Mouse (Mus musculus) MEL-GATA-1-ER (cell line): ENCODE data around the gene Gjd3.

Source experiments
- DNase-seq: peaks from one replicate; pipeline ENCODE4 v3.0.0-alpha.2; 2012; ENCODE audit warnings: low read depth; ENCODE audit errors: extremely low read depth

The Gjd3 gene

DNA sequence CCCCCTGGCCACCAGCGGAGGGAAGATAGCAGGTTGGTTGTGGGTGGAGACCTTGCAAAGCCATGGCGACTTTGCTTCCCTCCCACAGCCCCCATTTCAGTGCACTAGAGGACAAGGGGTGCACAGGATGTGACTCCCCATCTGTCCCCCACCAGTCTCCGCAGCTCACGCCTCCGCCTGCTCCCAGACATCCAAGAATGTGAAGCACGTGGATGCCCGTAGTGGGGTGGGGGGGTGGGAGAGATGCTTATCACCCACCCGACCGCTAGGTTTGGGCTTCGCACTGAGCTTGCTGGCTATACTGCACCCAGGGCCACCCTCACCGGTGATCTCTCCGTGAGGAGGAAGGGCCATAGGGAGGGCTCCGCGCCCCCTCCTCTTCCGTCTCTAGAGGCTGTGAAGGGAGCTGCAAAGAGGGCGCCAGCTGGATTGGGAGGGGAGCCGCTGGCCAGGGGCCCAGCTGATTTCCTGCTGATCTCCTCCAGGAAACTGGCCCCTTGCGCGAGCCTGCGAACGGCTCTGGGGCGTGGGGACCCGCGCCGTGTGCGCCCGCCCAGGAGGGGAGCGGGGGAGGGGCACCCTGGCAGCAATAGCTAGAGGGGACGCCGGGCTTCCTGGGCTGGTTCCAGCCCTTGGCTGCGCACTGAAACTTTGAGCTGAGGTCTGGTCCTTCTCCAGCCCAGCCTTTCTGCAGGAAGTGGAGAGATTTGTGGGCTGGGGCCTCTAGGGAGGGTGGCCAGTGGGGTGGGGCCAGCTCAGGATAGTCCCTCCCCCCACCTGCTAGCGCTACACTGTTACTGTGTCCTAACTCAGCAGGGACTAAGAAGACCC, 19.4 kb downstream of the Gjd3 start:
- DNase-seq: no peak

DNA sequence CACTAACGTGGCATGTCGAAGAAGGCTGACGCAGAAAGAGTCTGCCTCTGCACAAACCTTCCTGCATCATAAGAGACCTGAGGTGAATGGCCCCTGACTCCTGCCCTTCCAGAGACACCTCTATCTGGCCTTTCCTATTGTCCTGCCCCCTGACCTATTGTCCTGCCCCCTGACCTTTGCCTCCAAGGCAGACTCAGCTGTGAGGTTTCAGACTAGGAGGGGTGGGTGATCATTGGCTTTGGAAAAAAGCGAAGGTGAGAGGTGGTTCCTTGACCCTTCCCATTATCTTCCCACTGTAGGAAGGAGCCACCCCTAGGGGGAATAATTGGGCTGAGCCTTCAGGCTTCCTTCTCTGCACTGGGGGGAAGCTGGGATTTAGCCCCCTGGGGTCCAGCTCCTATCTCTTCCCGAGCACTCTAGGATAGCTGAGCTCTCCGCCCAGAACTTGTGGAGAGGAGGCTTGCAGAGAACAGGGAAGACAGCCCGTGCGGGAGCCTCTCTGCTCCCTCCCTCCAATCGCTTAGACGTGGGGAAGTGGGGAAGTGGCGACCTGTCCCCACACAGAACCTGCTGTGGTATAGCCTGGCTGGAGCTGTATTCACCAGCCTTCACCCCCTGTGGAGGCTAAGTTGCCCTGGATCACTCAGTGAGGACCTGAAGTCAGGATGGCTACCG, 20.3 kb downstream of the Gjd3 start:
- DNase-seq: no peak

DNA sequence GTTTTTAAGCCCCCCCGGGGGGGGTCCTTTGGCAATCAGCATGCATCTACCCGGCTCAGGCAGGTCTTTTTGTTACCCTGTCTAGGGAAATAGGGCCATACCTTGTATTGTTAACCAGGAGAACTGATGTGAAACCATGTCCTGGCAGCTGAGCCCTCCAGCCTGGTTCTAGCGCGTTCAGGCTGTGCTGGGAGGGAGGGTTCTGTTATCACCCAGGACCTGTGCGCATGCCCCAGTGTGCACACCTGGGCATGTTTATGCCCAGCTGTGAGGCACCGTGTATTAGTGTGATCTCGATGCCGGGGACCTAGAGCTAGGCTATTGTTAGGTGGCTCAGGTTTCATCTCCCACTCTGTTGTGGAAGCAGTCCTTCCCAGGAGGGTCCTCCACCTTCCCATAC, 21.1 kb downstream of the Gjd3 start:
- DNase-seq: no peak

DNA sequence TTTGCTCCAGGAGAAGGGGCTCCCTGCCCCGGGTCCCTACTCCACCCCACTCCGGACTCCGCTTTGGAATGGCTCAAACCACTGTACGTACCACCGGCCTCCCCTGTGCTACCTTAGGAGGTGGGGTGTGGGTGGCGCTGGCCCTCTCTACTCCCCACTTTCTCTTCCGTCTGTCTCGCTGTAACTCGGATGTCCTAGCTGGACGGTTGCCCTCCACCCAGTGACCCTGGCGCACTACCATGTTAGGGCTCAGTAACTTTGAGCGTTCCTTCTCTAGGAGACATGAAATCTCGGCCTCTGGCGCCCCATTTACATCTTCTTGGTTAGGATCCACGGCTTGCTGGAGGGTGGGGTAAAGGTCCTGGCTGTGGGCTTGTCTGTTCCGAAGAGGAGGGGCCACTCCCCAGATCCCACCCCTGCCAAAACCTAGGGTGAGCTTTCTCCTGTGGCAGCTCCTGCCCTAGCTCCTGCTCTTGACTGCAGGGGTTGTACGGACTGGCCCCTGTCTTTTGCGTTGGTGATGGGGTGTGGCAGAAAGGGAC, 21.7 kb downstream of the Gjd3 start:
- DNase-seq: no peak

DNA sequence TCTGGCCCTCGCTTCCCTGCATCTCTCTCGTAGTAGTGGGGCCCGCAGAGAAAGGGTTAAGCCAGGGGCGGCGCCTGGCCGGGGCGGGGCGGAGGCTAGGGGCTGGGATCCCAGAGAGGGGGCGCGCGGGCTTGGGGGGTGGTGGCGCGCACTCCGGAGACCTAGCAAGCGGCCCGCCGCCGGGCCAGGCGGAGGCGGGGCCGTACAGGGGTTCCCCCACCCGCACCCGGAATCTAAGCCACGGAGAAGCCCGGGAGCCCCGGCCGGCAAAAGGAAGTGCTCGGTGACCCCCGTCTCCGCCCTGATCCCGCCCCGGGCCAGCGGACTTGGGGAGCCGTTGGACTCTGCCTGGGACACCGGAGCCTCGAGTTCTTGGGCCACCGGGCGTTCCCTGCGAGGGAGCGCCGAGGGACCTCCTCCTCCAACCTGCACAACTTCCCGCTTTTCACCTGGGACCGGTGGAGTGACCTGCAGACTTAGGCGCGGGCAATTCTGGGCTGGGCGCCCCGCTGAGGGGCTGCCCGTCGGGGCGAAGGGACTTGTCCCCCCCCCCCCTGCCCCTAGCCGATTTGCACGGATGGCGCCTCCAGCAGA, 22.4 kb downstream of the Gjd3 start:
- no peak for DNase-seq

DNA sequence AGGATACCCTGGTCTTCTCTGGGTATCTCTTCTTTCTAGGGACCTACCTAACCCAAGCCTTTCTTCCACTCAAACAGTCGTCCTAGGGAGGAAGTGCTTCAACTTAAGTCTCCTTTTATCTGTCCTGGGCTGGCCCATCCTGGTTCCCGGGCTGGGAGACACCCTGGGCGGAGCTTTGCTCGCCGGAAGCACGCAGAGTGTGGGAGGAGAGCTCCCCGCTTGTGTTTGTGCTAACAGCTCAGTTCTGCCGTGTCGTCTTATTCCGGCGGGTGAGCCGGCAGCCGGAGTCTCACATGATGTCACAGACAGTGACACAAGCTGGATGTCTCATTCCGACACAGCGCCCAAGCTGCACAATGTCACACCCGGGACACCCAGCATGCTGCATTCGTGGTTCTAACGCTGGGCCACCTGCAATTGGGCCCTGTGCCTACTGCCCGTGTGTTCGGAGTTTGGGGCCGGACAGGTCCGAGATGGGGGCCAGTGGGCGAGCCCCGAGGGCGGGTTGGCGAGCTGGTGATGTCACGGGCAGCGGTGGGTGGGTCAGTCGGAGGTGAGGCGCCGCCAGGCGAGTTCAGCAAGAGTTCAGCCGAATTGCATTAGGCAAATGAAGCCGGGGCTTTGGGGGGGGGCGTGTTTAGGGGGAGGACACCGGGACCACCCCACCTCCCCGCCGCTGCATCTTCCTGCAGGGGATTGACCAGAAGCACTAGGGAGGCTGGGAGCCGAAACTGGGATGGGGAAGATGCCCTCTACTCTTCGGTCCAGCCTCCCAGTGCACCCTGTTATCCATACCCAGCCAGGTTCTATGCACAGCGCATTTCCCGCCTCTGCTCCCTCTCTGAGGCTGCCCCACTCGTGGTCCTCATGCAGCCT, 23.1 kb downstream of the Gjd3 start:
- DNase-seq: peak; percentile 80

DNA sequence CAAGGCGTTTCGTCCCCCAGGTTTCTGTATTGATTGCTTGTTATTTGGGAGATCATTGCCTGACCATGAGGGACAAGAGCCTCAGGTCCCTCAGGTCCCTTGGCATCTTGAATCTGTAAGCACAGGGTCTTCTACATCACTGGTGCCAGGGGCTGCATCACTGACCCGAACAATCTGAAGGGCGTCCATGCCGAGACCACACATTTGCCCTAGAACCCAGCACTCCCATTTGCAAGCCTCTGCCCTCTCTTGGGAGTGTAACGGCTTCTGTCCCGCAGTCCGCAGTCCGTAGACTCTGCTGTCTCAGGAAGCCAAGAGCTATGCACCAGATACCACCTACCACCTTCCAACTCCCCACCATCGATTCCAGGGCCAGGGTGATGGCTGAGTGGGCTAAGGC, 26.5 kb downstream of the Gjd3 start:
- DNase-seq: no peak

DNA sequence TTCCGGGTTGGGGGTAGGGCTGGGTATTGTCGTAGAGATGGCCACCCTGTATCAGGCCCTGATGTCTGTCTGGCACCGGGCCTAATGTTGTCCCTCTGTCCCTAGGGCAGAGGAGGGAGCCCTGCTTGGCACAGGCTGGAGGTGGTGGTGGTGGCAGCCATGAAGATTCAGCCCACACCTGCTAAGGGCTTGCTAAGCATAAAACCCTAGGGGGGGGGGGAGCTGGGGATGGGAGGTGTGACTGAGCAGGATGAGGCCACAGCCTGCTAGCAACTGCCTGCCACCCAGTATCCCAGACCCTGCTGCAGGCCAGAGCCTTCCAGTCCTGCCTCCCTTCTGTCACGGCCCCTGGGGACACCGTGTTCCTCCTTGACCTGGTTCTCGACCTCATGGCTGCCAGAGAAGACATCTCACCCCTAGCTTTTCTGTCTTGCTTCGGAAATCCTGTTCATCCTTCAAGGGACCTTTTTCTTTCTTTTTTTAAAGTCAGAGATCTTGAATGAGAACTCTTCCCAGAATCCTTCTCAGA, 27.0 kb downstream of the Gjd3 start:
- DNase-seq: no peak

DNA sequence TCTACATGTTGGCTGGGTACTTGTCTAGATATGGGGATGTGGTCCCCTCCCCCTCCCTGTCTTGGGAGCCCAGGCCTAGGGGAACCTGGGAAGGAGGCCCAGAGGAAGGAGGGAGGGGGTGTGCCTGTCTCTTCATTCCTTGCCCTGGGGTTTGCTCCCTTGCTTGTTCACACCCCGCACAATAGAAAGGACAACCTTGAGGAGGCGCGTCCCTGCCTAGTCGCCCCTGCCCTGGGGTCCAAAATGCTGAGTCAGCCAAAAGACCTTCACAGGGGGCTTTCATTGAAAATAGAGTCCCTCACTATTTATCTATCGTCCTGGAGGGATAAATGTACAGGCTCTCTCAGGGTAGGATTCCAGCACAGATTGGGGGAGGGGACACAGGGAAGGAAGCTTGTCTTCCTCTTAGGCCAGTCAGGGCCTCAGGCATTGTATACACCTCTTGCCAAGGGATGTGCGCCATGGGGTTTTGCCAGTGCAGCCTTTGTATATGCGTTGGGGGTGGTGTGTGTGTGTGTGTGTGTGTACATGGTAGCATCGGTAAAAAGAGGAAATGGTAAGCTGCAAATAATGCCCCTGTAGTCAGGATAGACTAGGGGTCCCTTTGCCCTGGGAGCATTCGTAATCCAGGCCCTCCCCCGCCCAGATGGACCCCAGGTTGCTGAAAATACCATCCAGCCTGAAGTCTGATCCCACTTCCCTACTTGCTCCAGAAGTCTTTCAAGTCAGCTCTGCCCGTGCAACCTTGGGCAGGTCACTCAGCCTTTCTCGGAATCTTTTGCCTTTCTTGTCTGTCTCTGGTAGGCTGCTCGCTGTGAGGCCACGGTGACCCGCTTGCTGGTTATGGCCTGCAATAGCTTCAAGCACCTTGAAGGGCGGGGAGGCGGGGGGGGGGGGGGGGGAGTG, 27.8 kb downstream of the Gjd3 start:
- DNase-seq: no peak

DNA sequence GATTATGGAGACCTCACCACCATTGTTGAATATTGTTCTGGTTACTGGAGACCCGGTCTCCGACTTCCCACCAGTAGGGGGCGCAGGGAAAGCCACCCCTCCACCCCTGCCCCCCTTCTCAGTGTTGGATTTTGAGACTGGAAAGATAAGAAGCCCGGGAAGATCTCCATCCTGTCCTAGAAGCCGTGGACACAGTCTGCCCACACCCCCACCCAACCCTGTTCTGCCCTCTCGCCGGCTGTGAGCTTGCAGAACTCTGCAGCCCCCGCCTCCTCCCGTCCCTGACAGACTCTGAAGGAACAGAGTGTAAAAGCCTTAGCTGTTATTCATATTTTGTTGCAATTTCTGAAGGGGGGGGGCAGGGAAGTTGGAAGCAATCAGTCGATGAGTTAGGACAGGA, 28.4 kb downstream of the Gjd3 start:
- no peak for DNase-seq

DNA sequence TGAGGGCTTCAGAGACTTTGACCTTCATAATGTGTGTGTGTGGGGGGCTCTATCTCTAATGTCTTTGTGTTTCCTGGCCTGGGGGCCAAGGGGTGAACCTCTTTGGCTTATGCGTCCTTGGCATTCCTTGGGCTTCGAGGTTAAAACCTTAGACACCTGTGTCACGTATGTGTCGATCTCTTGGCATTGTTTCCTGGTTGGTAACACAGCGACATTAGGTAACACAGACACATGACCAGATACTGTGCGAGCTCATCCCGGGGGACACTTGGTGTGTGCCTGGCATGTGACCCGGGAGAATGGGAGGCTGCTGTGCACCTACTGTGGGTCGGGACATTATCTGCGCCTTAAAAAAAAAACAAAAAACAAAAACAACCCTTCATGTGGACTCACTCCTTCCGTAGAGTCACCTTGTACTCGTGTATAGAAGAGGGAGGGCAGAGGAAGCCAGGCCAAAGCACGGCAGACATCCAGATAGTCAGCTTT, 28.9 kb downstream of the Gjd3 start:
- DNase-seq: no peak

DNA sequence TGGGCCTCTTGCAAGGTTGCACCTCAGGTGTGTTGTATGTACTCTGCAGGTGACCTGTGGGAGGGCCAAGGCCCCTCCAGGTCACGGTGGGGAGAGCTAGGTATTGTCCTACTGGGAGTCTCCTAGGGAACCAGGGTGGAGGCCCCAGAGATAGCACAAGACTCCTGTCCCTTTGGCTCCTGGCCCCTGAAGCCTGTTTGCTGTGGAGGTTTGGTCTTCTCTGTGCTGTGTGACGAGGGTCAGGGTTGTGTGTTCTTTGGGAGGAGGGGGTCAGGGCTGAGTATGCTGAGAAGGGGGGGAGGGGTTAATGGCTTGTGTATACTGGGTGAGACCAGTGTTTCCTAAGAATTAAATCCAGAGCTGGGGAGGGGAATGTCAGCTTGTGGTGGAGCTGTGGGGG, 29.5 kb downstream of the Gjd3 start:
- no peak for DNase-seq

DNA sequence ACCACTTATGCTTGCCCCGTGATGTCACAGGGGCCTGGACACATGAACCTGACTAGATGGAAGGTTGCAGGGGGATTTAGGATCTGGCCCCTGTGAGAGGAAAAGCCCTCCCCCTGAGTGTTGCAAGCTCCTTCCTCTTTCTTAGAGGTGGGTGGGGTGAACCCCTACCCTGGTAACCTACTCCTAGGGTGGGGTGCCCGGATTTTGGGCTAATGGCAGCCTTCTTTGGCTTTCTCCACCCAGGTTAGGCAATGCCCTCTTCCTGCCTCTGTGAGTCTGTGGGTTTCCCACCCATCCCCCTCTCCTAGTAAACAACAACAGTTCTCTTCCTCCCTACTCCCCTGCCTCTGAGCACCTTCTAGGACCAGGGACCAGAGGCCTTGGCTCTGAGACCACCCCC, 30.1 kb downstream of the Gjd3 start:
- no peak for DNase-seq

DNA sequence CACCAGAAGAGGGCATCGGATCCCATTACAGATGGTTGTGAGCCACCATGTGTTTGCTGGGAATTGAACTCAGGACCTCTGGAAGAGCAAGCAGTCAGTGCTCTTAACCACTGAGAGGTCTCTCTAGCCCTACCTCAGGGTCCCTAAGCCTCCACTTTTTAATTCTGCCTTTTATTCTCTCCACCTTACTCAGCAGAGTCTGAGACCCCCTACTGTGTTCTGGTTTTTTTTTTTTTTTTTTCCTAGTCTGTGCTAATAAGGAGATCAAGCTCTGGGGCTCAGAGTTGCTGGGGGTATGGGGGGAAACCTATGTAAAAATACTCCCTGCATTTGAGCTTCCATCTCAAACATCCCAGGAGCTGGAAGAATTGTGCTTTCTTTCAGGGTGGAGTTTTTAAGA, 30.7 kb downstream of the Gjd3 start:
- DNase-seq: no peak

DNA sequence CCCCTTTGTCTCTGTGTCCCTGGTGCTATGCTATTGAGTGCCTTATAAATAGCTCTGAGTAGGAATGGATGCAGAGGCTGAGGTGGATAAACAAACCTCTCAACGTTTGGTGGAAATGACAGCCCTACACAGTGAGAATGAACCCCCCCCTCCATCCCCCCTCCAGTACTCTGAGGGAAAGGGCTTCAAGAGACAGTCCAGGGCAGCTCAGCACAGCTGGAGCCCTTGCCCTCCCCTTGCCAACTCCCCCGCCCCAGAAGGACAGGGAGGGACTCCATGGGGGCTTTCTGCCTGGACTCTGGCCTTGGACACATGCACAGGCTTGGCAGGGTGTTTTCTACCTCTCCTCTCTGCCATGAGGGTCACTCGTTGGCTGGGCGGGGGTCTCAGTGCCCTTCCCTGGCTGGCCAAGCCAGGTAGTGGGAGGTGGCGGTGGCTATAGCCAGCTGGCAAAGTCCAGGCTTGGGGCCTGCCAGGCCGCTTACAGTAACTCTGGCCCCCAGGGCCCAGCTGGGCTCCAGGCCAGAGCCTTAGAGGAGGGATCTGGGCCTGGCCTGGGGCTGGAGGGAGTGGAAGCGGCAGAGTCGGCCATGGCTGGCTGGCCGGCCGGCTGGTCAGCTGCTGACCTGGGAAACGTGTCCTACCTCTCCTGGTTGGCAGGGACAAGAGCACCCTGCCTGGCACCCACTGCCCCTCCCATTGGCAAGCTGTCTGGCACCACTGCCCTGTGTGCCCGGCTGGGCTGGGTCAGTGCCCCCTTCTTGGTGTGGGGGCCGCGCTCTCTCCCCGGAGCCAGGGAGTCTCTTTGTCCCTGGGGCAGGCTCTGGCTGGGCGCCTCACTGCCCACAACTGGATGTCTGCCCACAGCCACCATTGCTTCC, 31.6 kb downstream of the Gjd3 start:
- DNase-seq: no peak

DNA sequence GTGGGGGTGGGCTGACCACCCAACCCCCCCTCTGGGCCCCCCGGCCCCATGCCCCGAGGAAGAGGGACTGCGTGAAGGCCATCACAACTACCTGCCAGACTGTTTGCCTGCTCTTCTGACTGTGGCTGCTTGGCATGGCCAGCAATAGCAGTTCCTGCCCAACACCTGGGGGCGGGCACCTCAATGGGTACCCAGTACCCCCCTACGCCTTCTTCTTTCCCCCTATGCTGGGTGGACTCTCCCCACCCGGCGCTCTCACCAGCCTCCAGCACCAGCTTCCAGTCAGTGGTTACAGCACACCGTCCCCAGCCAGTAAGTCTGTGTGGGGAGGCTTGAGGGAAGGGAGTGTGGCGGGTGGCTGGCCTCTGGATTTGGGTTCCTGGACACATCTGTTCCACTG, 32.3 kb downstream of the Gjd3 start:
- no peak for DNase-seq

DNA sequence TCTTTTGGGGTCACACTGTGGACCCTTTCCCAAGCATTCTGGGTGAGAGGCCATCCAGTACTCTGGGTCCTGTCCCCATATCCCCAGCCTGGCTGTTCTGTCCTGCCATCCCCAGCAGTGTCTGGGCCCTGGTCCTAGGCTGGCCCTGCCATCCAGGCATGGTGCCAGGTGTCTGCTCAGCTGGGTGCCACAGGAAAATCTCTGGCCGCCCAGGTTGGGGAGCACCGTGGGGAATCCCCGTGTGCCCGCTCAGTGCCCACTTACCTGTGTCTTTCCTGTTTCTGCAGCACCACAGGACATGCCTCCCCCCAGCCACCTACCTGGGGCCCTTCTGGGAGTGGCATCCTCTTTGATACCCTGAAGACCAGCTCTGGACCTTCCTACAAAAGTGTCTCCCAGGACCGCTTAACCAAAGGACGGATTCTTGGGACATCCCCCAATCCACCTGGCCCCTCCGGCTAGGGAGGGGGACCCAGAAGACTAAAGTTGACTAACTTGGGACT, 32.8 kb downstream of the Gjd3 start:
- no peak for DNase-seq

DNA sequence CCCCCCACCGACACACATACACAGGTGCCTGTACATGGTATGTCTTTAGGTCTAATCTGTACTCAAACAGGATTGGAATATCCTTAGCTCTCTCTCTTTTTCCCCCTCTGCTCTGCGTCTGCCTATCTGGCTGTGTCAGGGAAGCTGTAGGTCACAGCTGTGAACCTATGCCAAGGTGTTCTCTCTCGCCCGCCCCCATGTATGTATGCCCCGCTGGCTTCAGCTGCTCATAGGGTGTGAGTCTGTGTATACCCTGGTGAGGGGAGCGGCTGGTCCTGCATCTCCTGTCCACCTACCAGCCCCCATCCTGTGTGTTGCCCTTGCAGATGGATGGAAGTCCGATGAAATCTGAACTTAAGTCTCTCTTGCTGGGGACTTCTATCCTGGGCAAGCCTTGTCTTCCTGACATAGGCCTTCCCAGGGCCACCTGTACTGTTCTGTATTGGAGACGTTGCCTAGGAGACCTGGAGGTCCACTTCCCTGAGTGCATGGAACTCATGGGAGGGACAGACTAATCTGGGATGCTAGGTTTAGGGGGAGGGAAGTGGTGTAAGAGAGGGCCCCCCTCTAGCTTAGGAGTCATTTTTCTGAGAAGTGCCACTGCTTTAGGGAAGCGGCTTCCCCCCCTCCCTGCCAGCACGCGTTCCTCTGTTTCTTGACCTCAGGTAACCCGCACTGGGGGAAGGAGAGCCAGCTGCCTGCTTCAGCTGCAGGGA, 33.4 kb downstream of the Gjd3 start:
- DNase-seq: no peak
